Mouse (Mus musculus): ENCODE measurements around the gene Sema3a. TPM values are rescaled to one million over a fixed set of nuclear protein-coding genes. Genes with fewer than 3 reads are reported as not detected.
A peak's percentile ranks its signal among the peaks of the same experiment; 100 is the strongest.

The Sema3a gene
- polyA plus RNA-seq, 1 experiment, result 53.9 TPM

DNA sequence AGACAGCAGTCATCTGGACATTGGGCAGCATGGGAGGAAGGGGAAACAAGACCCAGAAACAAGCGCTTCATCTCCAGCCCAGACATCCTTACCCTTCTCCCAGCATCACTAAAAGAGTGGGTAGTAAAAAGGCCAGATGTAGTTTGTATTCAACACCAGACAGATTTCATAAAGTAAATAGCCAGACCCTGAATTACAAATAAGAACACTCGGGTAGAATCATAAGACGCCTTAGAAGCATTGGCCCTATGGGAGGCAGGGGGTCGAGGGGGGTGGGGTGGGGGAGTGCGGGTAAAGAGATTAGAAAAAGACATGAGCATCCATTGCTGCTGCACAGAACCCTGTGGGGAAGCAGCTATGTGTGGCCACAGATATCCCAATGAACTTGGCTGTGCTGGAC is 500.9 kb downstream of the Sema3a start:
- Histone ChIP-seq H3K4me1 (ENCODE audit: control insufficient read depth, insufficient read depth, low read length) (no peaks in the 10 kb centered on the region), H3K4me3 (ENCODE audit: insufficient read depth, low read length) (no peak overlapping the region), H3K27ac (ENCODE audit: insufficient read depth, low read length) (no peak overlapping the region)
- no peak for TF ChIP-seq CTCF (IDR thresholded peaks at IDR 0.05; ENCODE audit: borderline replicate concordance, insufficient read depth, low read length)

DNA sequence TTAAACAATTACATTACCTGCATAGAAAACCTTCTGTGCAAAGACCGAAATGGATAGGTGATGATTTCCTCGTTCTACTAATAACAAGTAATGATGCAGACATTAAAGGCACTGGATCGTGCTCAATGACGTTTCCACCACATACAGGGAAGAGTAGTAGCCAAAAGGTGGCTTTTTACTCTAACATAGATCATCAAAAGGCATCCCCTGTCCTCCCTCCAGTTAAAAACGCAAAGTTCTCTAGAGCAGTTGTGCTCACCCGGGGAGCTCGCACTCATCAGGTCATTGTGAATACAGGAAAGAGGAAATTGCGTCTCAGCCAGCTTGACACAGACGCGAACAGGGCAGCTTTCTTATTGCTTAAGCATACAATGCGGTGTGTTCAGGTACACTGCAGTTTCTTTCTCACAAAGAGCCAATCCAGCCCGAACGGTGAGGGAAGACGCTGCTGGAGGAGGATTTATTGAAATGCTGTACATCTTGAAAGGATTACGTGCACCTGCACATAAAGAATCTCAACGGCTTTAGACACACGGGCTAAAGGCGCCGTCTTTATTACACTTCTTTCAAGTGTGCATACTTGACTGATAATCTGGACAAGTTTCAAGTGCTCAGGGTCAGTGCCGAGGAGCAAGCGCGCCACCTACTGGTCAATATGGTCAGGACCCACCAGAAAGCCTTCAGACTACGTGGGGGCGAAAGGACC is 503.5 kb downstream of the Sema3a start:
- peak overlapping the region; percentile 48 for H3K4me3 ChIP-seq (ENCODE audit: insufficient read depth, low read length)

DNA sequence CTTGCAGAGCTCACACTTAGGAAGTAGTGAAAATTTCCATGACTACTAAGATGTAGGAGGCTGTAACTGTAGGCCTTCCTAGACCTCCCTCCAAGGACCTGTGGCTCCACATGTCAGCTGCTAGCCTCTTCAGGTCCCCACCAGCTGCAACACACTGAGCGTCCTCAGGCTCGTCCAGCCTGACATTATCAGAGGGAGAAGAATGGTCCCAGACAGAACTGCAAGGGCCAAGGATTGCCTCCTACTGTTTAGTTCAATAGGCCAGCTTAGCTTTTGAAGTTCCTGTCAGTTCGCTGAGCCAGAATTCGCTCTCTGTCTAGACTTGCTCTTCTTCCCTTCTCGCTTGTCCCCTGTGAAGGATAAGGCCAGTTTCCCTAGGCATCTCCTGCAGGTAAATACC is 504.7 kb downstream of the Sema3a start:
- no peaks in the 10 kb centered on the region for H3K4me1 ChIP-seq (ENCODE audit: control insufficient read depth, insufficient read depth, low read length)
- H3K4me3 ChIP-seq (ENCODE audit: insufficient read depth, low read length), result no peak overlapping the region
- no peak overlapping the region for H3K27ac ChIP-seq (ENCODE audit: insufficient read depth, low read length)
- no peak for TF ChIP-seq CTCF (IDR thresholded peaks at IDR 0.05; ENCODE audit: borderline replicate concordance, insufficient read depth, low read length)

More for the DNA sequence above, 503.5 kb downstream of the Sema3a start:
- Histone ChIP-seq H3K27ac (ENCODE audit: insufficient read depth, low read length) (no peak overlapping the region), H3K4me1 (ENCODE audit: control insufficient read depth, insufficient read depth, low read length) (no peaks in the 10 kb centered on the region)
- TF ChIP-seq CTCF (IDR thresholded peaks at IDR 0.05; ENCODE audit: borderline replicate concordance, insufficient read depth, low read length) (peak; percentile 92), POLR2A (IDR thresholded peaks at IDR 0.05; ENCODE audit: low read depth, low read length) (no peak)

DNA sequence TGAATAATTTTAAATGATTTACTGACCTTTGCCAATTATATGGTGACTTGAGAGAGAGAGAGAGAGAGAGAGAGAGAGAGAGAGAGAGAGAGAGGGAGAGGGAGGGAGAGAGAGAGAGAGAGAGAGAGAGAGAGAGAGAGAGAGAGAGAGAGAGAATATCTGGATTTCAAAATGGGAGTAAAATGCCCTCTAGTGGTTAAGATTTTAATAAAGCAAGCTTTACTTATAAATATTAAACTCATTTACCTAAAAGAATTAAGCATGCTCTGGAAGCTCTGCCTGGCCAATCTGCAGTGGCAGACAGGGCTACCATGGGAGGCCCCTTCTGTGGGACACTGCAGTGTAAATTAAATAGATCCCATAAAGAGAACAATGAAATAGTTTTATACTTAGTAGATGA is 505.5 kb downstream of the Sema3a start:
- TF ChIP-seq POLR2A (IDR thresholded peaks at IDR 0.05; ENCODE audit: low read depth, low read length), result no peak
- TF ChIP-seq CTCF (IDR thresholded peaks at IDR 0.05; ENCODE audit: borderline replicate concordance, insufficient read depth, low read length), result no peak
- no peak overlapping the region for H3K4me3 ChIP-seq (ENCODE audit: insufficient read depth, low read length)
- H3K4me1 ChIP-seq (ENCODE audit: control insufficient read depth, insufficient read depth, low read length), result no peaks in the 10 kb centered on the region
- H3K27ac ChIP-seq (ENCODE audit: insufficient read depth, low read length), result no peak overlapping the region

DNA sequence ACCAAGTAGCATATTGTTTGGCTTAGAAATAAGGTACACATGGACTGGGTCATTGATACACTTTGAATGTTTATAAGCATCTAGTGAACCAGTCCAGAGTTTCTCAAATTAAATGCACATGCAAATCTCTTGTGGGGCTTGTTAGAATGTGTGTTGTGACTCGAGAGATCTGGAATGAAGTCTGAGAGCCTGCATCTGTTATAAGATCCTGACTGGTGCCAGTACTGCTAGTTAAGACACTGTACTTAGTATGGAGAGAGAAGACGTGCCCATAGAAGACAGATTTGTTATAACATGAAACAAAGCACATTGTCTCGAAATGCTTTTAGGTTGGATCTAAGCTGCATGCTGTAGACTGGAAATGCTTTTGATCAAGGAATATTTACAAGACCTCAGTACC is 511.0 kb downstream of the Sema3a start:
- no peak overlapping the region for H3K4me3 ChIP-seq (ENCODE audit: insufficient read depth, low read length)
- H3K4me1 ChIP-seq (ENCODE audit: control insufficient read depth, insufficient read depth, low read length), result no peaks in the 10 kb centered on the region
- H3K27ac ChIP-seq (ENCODE audit: insufficient read depth, low read length), result no peak overlapping the region
- TF ChIP-seq POLR2A (IDR thresholded peaks at IDR 0.05; ENCODE audit: low read depth, low read length) (no peak), CTCF (IDR thresholded peaks at IDR 0.05; ENCODE audit: borderline replicate concordance, insufficient read depth, low read length) (no peak)
